Mouse (Mus musculus): ENCODE data around the gene Gm49425.

DNA sequence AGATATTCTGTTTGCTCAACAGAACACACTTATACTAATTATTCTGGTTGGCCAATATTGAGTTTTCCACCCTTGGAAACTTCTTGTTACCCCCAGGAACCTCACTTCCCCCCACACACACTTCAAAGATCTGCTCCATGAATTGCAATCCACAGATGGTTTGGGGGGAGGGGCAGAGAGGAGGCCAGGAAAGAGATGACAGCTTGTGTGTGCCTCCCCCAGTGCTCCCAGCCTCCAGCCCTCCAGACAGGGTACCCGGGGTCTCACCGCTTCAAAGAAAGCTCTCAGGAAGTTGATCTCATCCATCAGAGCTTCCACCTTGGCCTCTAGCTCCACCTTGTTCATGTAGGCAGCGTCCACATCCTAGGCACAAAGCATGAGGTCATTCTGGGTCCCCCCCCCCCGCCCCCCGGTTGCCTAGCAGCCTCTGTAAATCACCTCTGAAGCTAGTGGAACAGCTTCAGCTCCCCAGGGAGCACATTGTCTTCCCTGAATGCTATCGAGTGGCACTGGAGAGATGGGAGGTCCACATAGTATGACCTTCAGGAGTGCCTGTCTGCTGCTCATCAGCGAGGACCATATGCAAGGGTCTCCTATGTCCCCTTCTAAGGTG lies 41.1 kb upstream of the Gm49425 start:
- TF ChIP-seq CTCF (IDR thresholded peaks at IDR 0.05; ENCODE audit: low read depth) = no peak
- TF ChIP-seq EP300 (IDR thresholded peaks at IDR 0.05; ENCODE audit: low read depth) = no peak

Data from liver, embryonic 14.5 days (tissue).